Mouse (Mus musculus): ENCODE results near the gene Agpat4.
"Not testable (repeated sequence)": the region's sequence is repeated elsewhere in the genome, so short reads cannot be mapped to it uniquely, and the experiment has no call there.

- TF ChIP-seq CTCF (conservative IDR thresholded peaks at IDR 0.05; ENCODE audit: low read length); POU5F1 (IDR thresholded peaks at IDR 0.05; ENCODE audit: borderline replicate concordance, low read length): not testable (repeated sequence)
Measured at GRCm38 (mm10) chr17:12122262-12122661, 3.8 kb downstream of the Agpat4 start.
